Mouse (Mus musculus): ENCODE results near the gene Pth2. TPM values are rescaled to one million over a fixed set of nuclear protein-coding genes. Genes with fewer than 3 reads are reported as not detected.
"Not testable (repeated sequence)": the region's sequence is repeated elsewhere in the genome, so short reads cannot be mapped to it uniquely, and the experiment has no call there.

Pth2 gene
- polyA plus RNA-seq, 1 experiment from 2014 or later, result not detected

GRCm38 (mm10) chr7:45162996-45163615, 17.7 kb upstream of the Pth2 start:
- Histone ChIP-seq H3K27me3 (peaks cover 58% of the 10 kb centered on the region), H3K9ac (no peak overlapping the region), H3K27ac (replicated peaks) (no peak overlapping the region), H3K4me2 (replicated peaks) (0 out of 2 replicates have a peak overlapping the region, but pooled peaks have one; percentile 81), H3K36me3 (peaks cover 26% of the 10 kb centered on the region), H3K4me3 (replicated peaks) (peak overlapping the region; percentile 47; the same call in 1 of the 2 replicates), H3K9me3 (replicated peaks) (no peaks in the 10 kb centered on the region), H3K4me1 (peaks cover 21% of the 10 kb centered on the region)
- no peak for ATAC-seq (ENCODE audit: insufficient number of reproducible peaks, low FRiP score, low TSS enrichment, low read depth)
- WGBS, result 73% methylated on average over 9 of the region's 9 CpGs

DNA sequence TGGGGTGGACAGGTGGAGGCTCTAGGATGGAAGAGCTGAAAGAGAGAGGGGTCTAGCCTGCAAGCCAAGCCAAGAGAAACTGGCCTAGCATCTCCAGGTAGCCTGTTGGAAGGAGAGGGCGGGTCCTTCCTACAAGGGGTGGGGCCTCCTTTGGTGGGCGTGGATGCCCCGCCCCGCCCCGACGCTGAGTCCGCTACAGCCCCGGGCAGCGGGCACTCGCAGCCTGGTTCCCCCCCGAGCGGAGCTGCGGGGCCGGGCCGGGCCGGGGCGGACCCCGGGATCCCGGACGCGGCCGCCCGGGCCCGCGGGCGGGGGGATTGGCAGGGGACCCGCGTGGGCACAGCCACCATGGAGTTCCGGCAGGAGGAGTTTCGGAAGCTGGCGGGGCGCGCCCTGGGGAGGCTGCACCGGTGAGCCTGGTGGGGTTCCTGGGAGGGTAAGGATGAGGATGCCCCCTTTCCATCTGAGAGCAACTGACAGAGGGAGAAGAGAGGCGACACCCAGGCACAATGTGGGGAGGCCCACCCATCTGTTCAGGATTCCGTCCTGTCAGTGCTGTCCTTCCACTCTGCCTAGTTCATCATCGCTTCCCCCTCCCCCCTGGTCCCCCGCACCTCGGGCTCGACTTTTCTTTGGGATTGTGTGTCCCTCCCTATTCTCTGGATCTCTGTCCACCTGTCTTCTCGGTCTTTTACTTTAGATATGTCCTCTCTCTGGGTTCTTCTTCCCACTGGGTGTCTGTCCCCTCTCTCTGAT, 16.9 kb upstream of the Pth2 start, which contains the start of gene Slc17a7:
Slc17a7 (plus strand) TSS at position 215 of the 756 bp plus-strand sequence.
- peak within 1 kb of the TSS; percentile 84 for H3K4me2 ChIP-seq (replicated peaks)
- 0 out of 2 replicates have a peak within 1 kb of the TSS, but pooled peaks have one; percentile 9 for H3K9ac ChIP-seq
- 3% methylated on average over 35 of the region's 41 CpGs for WGBS
- no peak for ATAC-seq (ENCODE audit: insufficient number of reproducible peaks, low FRiP score, low TSS enrichment, low read depth)
- H3K9me3 ChIP-seq (replicated peaks), result no peaks in the 10 kb centered on the region
- H3K4me1 ChIP-seq, result peaks cover 28% of the 10 kb centered on the region
- peaks cover 66% of the 10 kb centered on the region for H3K27me3 ChIP-seq
- H3K27ac ChIP-seq (replicated peaks), result no peak within 1 kb of the TSS
- peak within 1 kb of the TSS; percentile 47 for H3K4me3 ChIP-seq (replicated peaks)
- H3K36me3 ChIP-seq, result peaks cover 18% of the 10 kb centered on the region; the same call in 1 of the 2 replicates

DNA sequence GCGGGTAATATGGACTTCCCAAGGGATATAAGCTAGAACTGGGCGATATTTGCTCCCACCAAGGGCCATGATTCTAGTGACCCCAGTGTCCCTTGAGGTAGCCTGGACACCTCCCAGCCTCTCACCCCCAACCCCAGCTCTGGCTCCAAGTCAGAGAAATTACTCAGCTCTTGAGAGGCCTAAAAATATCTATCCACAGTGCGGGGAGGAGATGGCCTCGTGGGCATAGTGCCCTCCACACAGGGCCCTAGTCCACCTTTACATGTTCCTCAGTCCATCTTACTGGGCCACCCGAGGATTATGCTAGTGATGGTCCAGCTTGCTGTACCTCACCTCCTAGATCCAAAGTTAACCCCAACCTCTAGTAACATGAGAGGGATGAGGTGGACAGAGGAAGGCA, 16.0 kb upstream of the Pth2 start:
- no peak for ATAC-seq (ENCODE audit: insufficient number of reproducible peaks, low FRiP score, low TSS enrichment, low read depth)
- no peak overlapping the region for H3K27ac ChIP-seq (replicated peaks)
- H3K4me3 ChIP-seq (replicated peaks), result no peak overlapping the region
- H3K27me3 ChIP-seq, result peaks cover 75% of the 10 kb centered on the region
- no peak overlapping the region for H3K9ac ChIP-seq
- H3K4me1 ChIP-seq, result peaks cover 28% of the 10 kb centered on the region
- 62% methylated on average over 5 of the region's 5 CpGs for WGBS
- peaks cover 10% of the 10 kb centered on the region; the same call in 1 of the 2 replicates for H3K36me3 ChIP-seq
- no peak overlapping the region for H3K4me2 ChIP-seq (replicated peaks)
- H3K9me3 ChIP-seq (replicated peaks), result peaks cover 5% of the 10 kb centered on the region

DNA sequence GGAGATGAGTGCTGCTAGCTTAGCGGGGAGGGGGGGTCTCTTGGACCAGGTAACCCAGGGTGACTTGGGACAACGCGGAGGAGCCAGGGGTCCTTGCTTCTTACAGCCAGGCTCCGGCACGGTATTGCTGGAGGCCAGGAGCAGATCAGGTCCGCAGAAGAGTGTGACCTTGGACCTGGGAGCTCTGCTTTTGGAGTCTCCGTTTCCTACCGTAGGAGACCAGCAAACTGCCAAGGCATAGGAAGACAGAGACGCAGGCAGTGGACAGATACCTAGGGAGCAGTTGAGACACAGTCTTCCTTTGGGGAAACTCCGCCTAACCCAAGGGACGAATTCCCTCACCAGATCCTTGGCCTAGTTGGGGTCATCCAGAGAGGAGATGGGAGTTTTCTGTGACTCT, 15.1 kb upstream of the Pth2 start:
- Histone ChIP-seq H3K9me3 (replicated peaks) (peaks cover 11% of the 10 kb centered on the region), H3K4me2 (replicated peaks) (no peak overlapping the region), H3K27ac (replicated peaks) (no peak overlapping the region), H3K9ac (no peak overlapping the region), H3K27me3 (peaks cover 77% of the 10 kb centered on the region), H3K4me3 (replicated peaks) (no peak overlapping the region), H3K36me3 (0 out of 2 replicates have a peak, but pooled peaks cover 2% of the 10 kb centered on the region), H3K4me1 (peaks cover 28% of the 10 kb centered on the region)
- WGBS, result 41% methylated on average over 11 of the region's 11 CpGs
- no peak for ATAC-seq (ENCODE audit: insufficient number of reproducible peaks, low FRiP score, low TSS enrichment, low read depth)

DNA sequence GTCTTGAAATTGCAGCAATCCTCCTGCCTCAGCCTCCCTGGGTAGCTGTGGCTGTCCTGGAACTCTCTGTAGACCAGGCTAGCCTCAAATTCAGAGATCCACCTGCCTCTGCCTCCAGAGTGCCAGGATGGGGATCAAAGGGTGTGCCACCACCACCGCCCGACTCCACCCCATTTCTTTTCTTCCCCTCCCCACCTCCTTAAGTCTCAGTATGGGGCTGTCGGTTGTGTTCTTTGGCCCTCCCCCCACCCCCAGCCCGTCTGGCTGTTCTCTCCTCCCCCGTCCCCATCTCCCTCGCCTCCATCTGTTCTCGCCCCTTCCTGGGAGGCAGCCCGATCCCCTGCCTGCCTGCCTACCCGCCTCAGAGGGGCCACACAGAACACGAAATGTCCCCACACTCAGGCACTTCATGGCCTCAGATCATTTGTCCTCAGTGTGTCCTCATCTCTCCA, 13.8 kb upstream of the Pth2 start:
- Histone ChIP-seq H3K4me3 (replicated peaks) (no peak overlapping the region), H3K9ac (no peak overlapping the region), H3K27ac (replicated peaks) (no peak overlapping the region), H3K9me3 (replicated peaks) (peaks cover 11% of the 10 kb centered on the region), H3K4me1 (peaks cover 23% of the 10 kb centered on the region), H3K36me3 (no peaks in the 10 kb centered on the region), H3K27me3 (peaks cover 90% of the 10 kb centered on the region), H3K4me2 (replicated peaks) (no peak overlapping the region)
- 27% methylated on average over 10 of the region's 10 CpGs for WGBS
- ATAC-seq (ENCODE audit: insufficient number of reproducible peaks, low FRiP score, low TSS enrichment, low read depth), result no peak

DNA sequence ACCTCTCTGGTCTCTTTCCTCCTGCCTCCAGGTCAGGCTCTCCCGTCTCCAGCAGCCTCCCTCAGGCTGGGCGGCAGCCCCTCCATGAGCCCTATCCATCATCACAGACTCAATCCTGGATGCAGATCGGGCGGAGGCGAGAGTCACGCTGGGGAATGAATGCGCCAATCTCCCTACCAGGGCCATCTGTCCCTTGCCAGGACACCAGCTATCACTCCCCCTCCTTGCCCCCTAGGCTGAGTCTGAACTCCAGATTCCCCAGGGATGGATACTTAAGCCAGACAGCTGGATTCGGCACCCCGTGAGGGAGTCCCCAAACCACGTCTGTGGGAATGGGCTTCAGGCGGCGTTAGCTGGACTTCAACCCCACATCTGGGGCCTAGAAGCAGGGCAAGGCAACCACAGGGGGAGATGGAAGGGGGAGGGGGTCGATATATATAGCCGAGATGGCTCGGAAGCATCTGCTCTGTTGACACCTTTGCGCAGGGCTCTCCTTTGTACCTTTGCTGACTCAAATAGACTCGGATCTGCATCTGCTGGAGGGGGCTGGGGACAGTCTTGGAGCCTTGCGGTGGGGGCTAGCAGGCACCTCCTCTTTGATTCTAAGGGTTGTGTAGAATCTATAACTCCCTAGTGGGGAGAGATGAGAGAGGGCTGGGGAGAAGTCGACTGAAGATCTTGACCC, 12.9 kb upstream of the Pth2 start:
- Histone ChIP-seq H3K4me3 (replicated peaks) (no peak overlapping the region), H3K9ac (no peak overlapping the region), H3K9me3 (replicated peaks) (peaks cover 11% of the 10 kb centered on the region), H3K36me3 (no peaks in the 10 kb centered on the region), H3K4me1 (peaks cover 15% of the 10 kb centered on the region), H3K27me3 (peaks cover 90% of the 10 kb centered on the region), H3K27ac (replicated peaks) (no peak overlapping the region), H3K4me2 (replicated peaks) (no peak overlapping the region)
- WGBS, result under 1% methylated on average over 19 of the region's 19 CpGs
- ATAC-seq (ENCODE audit: insufficient number of reproducible peaks, low FRiP score, low TSS enrichment, low read depth), result no peak

DNA sequence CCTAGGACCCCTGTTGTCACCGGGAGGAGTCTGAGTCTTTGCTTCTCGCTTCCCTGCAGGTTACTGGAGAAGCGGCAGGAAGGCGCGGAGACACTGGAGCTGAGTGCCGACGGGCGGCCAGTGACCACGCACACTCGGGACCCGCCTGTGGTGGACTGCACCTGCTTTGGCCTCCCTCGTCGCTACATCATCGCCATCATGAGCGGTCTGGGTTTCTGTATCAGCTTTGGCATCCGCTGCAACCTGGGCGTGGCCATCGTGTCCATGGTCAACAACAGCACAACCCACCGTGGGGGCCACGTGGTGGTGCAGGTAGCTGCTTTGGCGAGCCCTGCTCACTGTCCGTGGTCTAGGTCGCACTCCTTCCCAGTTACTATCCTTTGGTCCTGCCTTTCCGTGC, 12.1 kb upstream of the Pth2 start:
- 5% methylated on average over 24 of the region's 24 CpGs for WGBS

DNA sequence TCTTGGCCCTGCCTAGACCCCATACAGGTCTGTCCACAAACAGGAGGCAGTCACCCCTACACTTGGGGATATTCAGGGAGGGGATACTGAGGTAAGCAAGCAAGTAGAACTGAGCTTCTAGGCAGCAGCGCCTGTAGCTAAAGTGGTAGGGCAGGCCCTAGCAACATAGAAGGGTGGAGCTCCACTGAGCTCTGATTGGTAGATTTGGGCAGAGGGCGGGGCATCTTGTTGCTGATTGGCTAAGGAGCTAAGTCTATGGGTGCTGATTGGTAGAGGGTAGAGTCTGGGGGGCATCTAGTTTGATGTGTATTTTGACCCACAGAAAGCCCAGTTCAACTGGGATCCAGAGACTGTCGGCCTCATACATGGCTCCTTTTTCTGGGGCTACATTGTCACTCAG, 11.3 kb upstream of the Pth2 start:
- Histone ChIP-seq H3K9ac (no peak overlapping the region), H3K27me3 (peaks cover 86% of the 10 kb centered on the region), H3K4me2 (replicated peaks) (no peak overlapping the region), H3K4me1 (peaks cover 8% of the 10 kb centered on the region; the same call in 1 of the 2 replicates), H3K4me3 (replicated peaks) (no peak overlapping the region), H3K36me3 (no peaks in the 10 kb centered on the region), H3K27ac (replicated peaks) (no peak overlapping the region), H3K9me3 (replicated peaks) (peaks cover 11% of the 10 kb centered on the region)
- no peak for ATAC-seq (ENCODE audit: insufficient number of reproducible peaks, low FRiP score, low TSS enrichment, low read depth)
- WGBS, result 89% methylated on average over 3 of the region's 3 CpGs

More for the DNA sequence above, 12.1 kb upstream of the Pth2 start:
- Histone ChIP-seq H3K4me3 (replicated peaks) (no peak overlapping the region; the same call in 1 of the 2 replicates), H3K4me1 (peaks cover 13% of the 10 kb centered on the region), H3K27ac (replicated peaks) (no peak overlapping the region), H3K9me3 (replicated peaks) (peaks cover 11% of the 10 kb centered on the region), H3K4me2 (replicated peaks) (no peak overlapping the region), H3K9ac (no peak overlapping the region), H3K27me3 (peaks cover 87% of the 10 kb centered on the region), H3K36me3 (no peaks in the 10 kb centered on the region)
- no peak for ATAC-seq (ENCODE audit: insufficient number of reproducible peaks, low FRiP score, low TSS enrichment, low read depth)

DNA sequence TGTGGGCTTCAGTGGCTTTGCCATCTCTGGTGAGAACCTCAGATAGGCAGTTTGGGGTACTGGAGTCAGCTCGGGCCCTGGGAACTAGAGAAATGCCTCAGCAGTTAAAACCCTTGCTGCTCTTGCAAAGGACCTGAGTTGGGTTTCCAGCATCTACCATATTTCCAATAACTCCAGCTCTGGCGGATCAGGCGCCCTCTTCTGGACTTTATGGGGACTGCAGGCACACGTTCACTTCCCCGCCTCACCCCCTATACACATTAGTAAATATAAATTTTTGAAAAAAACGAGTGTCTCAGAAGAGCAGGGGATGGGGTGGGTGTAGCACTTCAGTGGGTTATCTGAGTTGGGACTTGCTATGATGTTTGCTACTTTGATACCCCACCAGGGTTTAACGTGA, 7.8 kb upstream of the Pth2 start:
- Histone ChIP-seq H3K4me3 (replicated peaks) (no peak overlapping the region), H3K9me3 (replicated peaks) (peaks cover 11% of the 10 kb centered on the region), H3K36me3 (no peaks in the 10 kb centered on the region), H3K4me2 (replicated peaks) (no peak overlapping the region), H3K4me1 (peaks cover 24% of the 10 kb centered on the region), H3K9ac (no peak overlapping the region), H3K27ac (replicated peaks) (no peak overlapping the region), H3K27me3 (peaks cover 86% of the 10 kb centered on the region)
- WGBS, result 63% methylated on average over 7 of the region's 7 CpGs
- ATAC-seq (ENCODE audit: insufficient number of reproducible peaks, low FRiP score, low TSS enrichment, low read depth), result no peak

- H3K4me3 ChIP-seq (replicated peaks); ATAC-seq (ENCODE audit: insufficient number of reproducible peaks, low FRiP score, low TSS enrichment, low read depth); H3K4me2 ChIP-seq (replicated peaks); H3K36me3 ChIP-seq; H3K9ac ChIP-seq; H3K27ac ChIP-seq (replicated peaks): not testable (repeated sequence)
- Histone ChIP-seq H3K4me1 (peaks cover 18% of the 10 kb centered on the region), H3K9me3 (replicated peaks) (peaks cover 11% of the 10 kb centered on the region), H3K27me3 (peaks cover 86% of the 10 kb centered on the region)
- 64% methylated on average over 1 of the region's 1 CpGs for WGBS
Observed at GRCm38 (mm10) chr7:45173772-45174171, 7.0 kb upstream of the Pth2 start.
